Mouse (Mus musculus) right cerebral cortex, postnatal 14 days (tissue): Measurements from ENCODE around the gene Rmnd5b.
"Not testable (repeated sequence)": the region's sequence is repeated elsewhere in the genome, so short reads cannot be mapped to it uniquely, and the experiment has no call there.

Source experiments
- DNase-seq: peaks from one replicate; pipeline ENCODE4 v3.0.0; 2022

The Rmnd5b gene

GRCm38 (mm10) chr11:51635525-51636322 is at the start of gene Rmnd5b:
Gene Rmnd5b (minus strand): TSS chr11:51635896.
- peak; percentile 94 for DNase-seq

- no peak for DNase-seq
Observed at GRCm38 (mm10) chr11:51681976-51682374, 46.3 kb upstream of the Rmnd5b start.

- DNase-seq: peak; percentile 91
Observed at GRCm38 (mm10) chr11:51681324-51681975, 45.8 kb upstream of the Rmnd5b start.

- DNase-seq: no peak
Observed at GRCm38 (mm10) chr11:51679466-51679865, 43.8 kb upstream of the Rmnd5b start.

- DNase-seq: no peak
Observed at GRCm38 (mm10) chr11:51677737-51678418, 42.2 kb upstream of the Rmnd5b start.

- no peak for DNase-seq
Observed at GRCm38 (mm10) chr11:51675386-51675785, 39.7 kb upstream of the Rmnd5b start.

- no peak for DNase-seq
Observed at GRCm38 (mm10) chr11:51673291-51673690, 37.6 kb upstream of the Rmnd5b start.

GRCm38 (mm10) chr11:51671376-51671775 is 35.7 kb upstream of the Rmnd5b start:
- DNase-seq: no peak

- DNase-seq: no peak
Observed at GRCm38 (mm10) chr11:51670846-51671245, 35.1 kb upstream of the Rmnd5b start.

- not testable (repeated sequence) for DNase-seq
Observed at GRCm38 (mm10) chr11:51664747-51665146, 29.1 kb upstream of the Rmnd5b start.

GRCm38 (mm10) chr11:51662632-51663031 is 26.9 kb upstream of the Rmnd5b start:
- DNase-seq: no peak

- no peak for DNase-seq
Observed at GRCm38 (mm10) chr11:51661867-51662365, 26.2 kb upstream of the Rmnd5b start.

- no peak for DNase-seq
Observed at GRCm38 (mm10) chr11:51658705-51659104, 23.0 kb upstream of the Rmnd5b start.

- no peak for DNase-seq
Observed at GRCm38 (mm10) chr11:51658291-51658690, 22.6 kb upstream of the Rmnd5b start.

GRCm38 (mm10) chr11:51656798-51657521 is 21.3 kb upstream of the Rmnd5b start:
- no peak for DNase-seq

GRCm38 (mm10) chr11:51654891-51655290 is 19.2 kb upstream of the Rmnd5b start:
- DNase-seq: no peak

- no peak for DNase-seq
Observed at GRCm38 (mm10) chr11:51653736-51654135, 18.0 kb upstream of the Rmnd5b start.

- DNase-seq: no peak
Observed at GRCm38 (mm10) chr11:51652889-51653418, 17.3 kb upstream of the Rmnd5b start.

- no peak for DNase-seq
Observed at GRCm38 (mm10) chr11:51650691-51651515, 15.2 kb upstream of the Rmnd5b start, which contains the start of the genes N4bp3 and D930048N14Rik. Gene N4bp3 (minus strand): TSS chr11:51650842. Gene D930048N14Rik (plus strand): TSS chr11:51650954.

GRCm38 (mm10) chr11:51650261-51650660 is 14.6 kb upstream of the Rmnd5b start:
- DNase-seq: no peak

- DNase-seq: no peak
Observed at GRCm38 (mm10) chr11:51649889-51650199, 14.1 kb upstream of the Rmnd5b start.
